Mouse (Mus musculus): ENCODE data around the gene Trank1. TPM values are rescaled to one million over a fixed set of nuclear protein-coding genes. Genes with fewer than 3 reads are reported as not detected.

Trank1 gene
- polyA plus RNA-seq, 1 experiment from 2014 or later, result 20.7 TPM

DNA sequence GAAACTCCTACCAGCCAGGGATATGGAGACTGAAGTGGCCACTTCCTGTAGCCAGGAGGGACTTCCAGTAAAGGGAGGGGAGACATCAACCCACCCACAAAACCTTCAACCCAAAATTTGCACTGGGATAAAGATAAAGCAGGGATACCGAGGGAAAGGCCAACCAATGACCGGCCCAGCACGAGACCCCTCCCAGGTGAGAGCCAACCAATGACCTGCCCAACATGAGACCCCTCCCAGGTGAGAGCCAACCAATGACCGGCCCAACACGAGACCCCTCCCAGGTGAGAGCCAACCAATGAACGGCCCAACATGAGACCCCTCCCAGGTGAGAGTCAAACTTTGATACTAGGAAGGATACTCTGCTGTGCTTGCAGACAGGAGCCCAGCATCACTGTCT lies 16.6 kb upstream of the Trank1 start:
- no peak overlapping the region for H3K4me3 ChIP-seq (ENCODE audit: low read depth, low read length)
- no peaks in the 10 kb centered on the region for H3K36me3 ChIP-seq (ENCODE audit: control insufficient read depth, insufficient read depth, low read length)
- no peak overlapping the region for H3K9ac ChIP-seq (ENCODE audit: low read depth, low read length)
- H3K27ac ChIP-seq (ENCODE audit: low read length), result no peak overlapping the region
- no peak for ATAC-seq
- no peaks in the 10 kb centered on the region for H3K9me3 ChIP-seq (replicated peaks; ENCODE audit: control insufficient read depth, low read length, poor library complexity, severe bottlenecking)
- H3K4me1 ChIP-seq (ENCODE audit: control insufficient read depth, insufficient read depth, low read length), result peaks cover 7% of the 10 kb centered on the region
- no peak overlapping the region for H3K4me2 ChIP-seq (ENCODE audit: low read length)
- H3K27me3 ChIP-seq (ENCODE audit: control insufficient read depth, insufficient read depth, low read depth, low read length), result no peaks in the 10 kb centered on the region
- WGBS, result 94% methylated on average over 6 of the region's 6 CpGs

GRCm38 (mm10) chr9:111295323-111295722 lies 16.2 kb upstream of the Trank1 start:
- H3K27me3 ChIP-seq (ENCODE audit: control insufficient read depth, insufficient read depth, low read depth, low read length), result no peaks in the 10 kb centered on the region
- no peak overlapping the region for H3K4me3 ChIP-seq (ENCODE audit: low read depth, low read length)
- no peak for ATAC-seq
- peaks cover 3% of the 10 kb centered on the region; the same call in 1 of the 2 replicates for H3K4me1 ChIP-seq (ENCODE audit: control insufficient read depth, insufficient read depth, low read length)
- no peak overlapping the region for H3K4me2 ChIP-seq (ENCODE audit: low read length)
- H3K9ac ChIP-seq (ENCODE audit: low read depth, low read length), result no peak overlapping the region
- no peaks in the 10 kb centered on the region for H3K9me3 ChIP-seq (replicated peaks; ENCODE audit: control insufficient read depth, low read length, poor library complexity, severe bottlenecking)
- no peak overlapping the region for H3K27ac ChIP-seq (ENCODE audit: low read length)
- 75% methylated on average over 2 of the region's 2 CpGs for WGBS
- no peaks in the 10 kb centered on the region for H3K36me3 ChIP-seq (ENCODE audit: control insufficient read depth, insufficient read depth, low read length)

DNA sequence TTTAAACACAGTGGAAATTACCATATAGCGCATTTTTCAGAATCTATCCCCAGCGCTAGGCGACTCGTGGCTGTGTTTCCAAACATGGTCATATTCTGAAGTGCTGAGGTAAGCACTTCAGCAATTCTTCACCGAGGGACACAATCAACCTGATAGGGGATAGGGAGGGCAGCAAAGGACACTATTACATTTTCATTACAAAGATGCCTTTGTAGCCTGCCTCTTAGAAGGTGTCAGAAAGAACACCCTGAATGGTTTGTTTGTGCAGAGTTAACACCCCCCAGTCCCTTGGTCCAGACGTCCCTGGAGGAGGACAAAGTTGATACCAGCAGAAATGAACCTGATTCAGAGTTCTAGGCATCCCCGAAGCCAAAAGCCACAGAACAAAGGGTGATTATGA lies 15.1 kb upstream of the Trank1 start:
- ATAC-seq, result no peak
- Histone ChIP-seq H3K9me3 (replicated peaks; ENCODE audit: control insufficient read depth, low read length, poor library complexity, severe bottlenecking) (no peaks in the 10 kb centered on the region), H3K9ac (ENCODE audit: low read depth, low read length) (no peak overlapping the region), H3K27me3 (ENCODE audit: control insufficient read depth, insufficient read depth, low read depth, low read length) (no peaks in the 10 kb centered on the region), H3K27ac (ENCODE audit: low read length) (no peak overlapping the region), H3K36me3 (ENCODE audit: control insufficient read depth, insufficient read depth, low read length) (no peaks in the 10 kb centered on the region), H3K4me3 (ENCODE audit: low read depth, low read length) (no peak overlapping the region), H3K4me2 (ENCODE audit: low read length) (no peak overlapping the region), H3K4me1 (ENCODE audit: control insufficient read depth, insufficient read depth, low read length) (no peaks in the 10 kb centered on the region)
- WGBS, result 74% methylated on average over 7 of the region's 7 CpGs

DNA sequence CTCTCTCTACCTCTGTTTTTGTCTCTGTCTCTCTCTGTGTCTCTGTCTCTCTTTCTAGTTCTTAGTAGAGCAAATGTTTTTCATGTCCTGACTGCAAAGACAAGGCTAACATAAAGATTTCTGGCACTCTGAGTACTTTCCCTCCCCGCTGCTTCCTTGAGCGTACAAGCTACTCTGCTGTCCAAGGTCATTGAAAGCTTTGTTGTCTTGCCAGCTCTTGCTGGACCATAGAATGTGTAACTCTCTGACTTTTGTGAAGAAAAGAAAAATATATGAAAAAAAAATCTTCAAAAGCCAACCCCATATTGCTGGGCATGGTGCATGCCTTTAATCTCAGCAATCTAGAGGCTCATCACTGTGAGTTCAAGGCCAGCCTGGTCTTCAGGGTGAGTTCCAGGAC lies 12.9 kb upstream of the Trank1 start:
- Histone ChIP-seq H3K9ac (ENCODE audit: low read depth, low read length) (no peak overlapping the region), H3K27me3 (ENCODE audit: control insufficient read depth, insufficient read depth, low read depth, low read length) (no peaks in the 10 kb centered on the region), H3K36me3 (ENCODE audit: control insufficient read depth, insufficient read depth, low read length) (no peaks in the 10 kb centered on the region), H3K4me3 (ENCODE audit: low read depth, low read length) (no peak overlapping the region), H3K4me2 (ENCODE audit: low read length) (no peak overlapping the region), H3K9me3 (replicated peaks; ENCODE audit: control insufficient read depth, low read length, poor library complexity, severe bottlenecking) (no peaks in the 10 kb centered on the region), H3K4me1 (ENCODE audit: control insufficient read depth, insufficient read depth, low read length) (no peaks in the 10 kb centered on the region), H3K27ac (ENCODE audit: low read length) (no peak overlapping the region)
- WGBS, result 71% methylated on average over 2 of the region's 2 CpGs
- no peak for ATAC-seq

DNA sequence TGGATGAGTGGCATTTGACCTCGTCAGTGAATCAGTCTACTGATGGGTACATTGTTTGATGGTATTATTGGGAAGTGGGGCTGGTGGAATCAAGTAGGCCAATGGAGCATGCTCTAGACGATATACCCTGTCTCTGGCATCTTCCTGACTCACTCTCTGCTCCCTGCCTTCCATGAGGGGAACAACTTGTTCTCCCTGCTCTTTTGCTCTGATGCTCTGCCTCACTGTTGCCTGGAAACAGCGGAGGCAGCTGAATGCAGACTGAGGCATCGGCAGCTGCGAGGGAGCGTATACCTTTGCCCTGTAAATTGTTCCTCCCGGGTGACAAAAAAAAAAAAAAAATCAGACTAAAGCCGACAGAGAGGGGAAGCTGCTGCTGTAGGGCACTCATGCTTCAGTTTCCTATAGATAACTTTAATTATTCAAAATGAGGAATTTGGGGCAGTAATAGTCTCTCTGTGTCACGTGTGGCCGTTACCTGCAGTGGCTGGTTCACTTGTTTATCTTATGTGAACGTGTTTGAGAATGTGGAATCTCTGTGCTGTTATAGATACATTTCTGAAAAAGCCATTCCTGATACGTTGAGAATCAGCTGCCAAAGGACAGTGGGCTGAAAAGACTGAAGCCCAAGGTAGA lies 9.2 kb upstream of the Trank1 start:
- H3K27ac ChIP-seq (ENCODE audit: low read length), result no peak overlapping the region; the same call in 1 of the 2 replicates
- WGBS, result 41% methylated on average over 12 of the region's 12 CpGs
- no peak for ATAC-seq
- H3K9ac ChIP-seq (ENCODE audit: low read depth, low read length), result no peak overlapping the region
- no peaks in the 10 kb centered on the region for H3K27me3 ChIP-seq (ENCODE audit: control insufficient read depth, insufficient read depth, low read depth, low read length)
- no peaks in the 10 kb centered on the region for H3K9me3 ChIP-seq (replicated peaks; ENCODE audit: control insufficient read depth, low read length, poor library complexity, severe bottlenecking)
- H3K4me3 ChIP-seq (ENCODE audit: low read depth, low read length), result no peak overlapping the region
- H3K36me3 ChIP-seq (ENCODE audit: control insufficient read depth, insufficient read depth, low read length), result no peaks in the 10 kb centered on the region
- H3K4me2 ChIP-seq (ENCODE audit: low read length), result no peak overlapping the region
- H3K4me1 ChIP-seq (ENCODE audit: control insufficient read depth, insufficient read depth, low read length), result no peaks in the 10 kb centered on the region

DNA sequence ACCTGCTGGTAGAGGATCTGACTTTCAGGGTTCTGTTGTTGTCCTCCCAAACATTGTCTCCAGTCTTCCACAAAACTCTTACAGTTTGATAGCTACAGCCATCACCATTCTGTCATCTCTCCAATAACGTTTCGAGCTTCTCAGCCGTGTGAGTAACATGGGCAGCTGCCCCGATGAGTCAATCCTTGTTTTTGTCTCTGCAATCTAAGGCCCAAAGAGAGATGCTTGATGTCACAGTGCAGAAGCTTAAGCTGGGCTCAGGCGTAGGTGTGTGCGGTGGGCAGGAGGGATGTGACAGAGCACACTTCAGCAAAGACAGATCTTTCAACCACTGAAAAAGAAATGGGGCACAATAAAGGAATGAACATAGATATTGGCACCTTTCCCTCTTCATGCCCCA lies 7.5 kb upstream of the Trank1 start:
- no peak for ATAC-seq
- Histone ChIP-seq H3K9ac (ENCODE audit: low read depth, low read length) (no peak overlapping the region), H3K4me2 (ENCODE audit: low read length) (no peak overlapping the region), H3K4me3 (ENCODE audit: low read depth, low read length) (no peak overlapping the region), H3K9me3 (replicated peaks; ENCODE audit: control insufficient read depth, low read length, poor library complexity, severe bottlenecking) (no peaks in the 10 kb centered on the region), H3K4me1 (ENCODE audit: control insufficient read depth, insufficient read depth, low read length) (no peaks in the 10 kb centered on the region), H3K27ac (ENCODE audit: low read length) (no peak overlapping the region), H3K27me3 (ENCODE audit: control insufficient read depth, insufficient read depth, low read depth, low read length) (no peaks in the 10 kb centered on the region), H3K36me3 (ENCODE audit: control insufficient read depth, insufficient read depth, low read length) (no peaks in the 10 kb centered on the region)
- WGBS, result 93% methylated on average over 6 of the region's 6 CpGs

DNA sequence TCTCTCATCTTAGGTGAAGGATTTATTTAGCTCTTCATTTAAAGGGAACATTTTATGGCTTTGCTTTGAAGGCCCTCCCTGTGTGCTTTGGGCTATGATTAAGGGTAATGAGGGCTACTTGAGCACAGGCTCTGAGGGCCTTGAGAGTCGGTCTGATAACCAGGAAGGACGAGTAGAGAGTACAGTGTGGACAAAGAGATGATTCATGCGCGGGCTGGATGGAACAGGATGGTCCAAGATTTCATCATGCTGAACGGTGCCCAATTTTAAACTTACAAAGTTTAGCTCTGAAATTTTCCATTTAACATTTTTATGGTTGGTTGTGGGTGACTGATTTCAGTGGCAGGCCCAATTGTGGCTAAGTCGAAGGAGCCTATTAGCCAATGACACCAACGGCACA lies 5.4 kb upstream of the Trank1 start:
- peaks cover 11% of the 10 kb centered on the region for H3K27me3 ChIP-seq (ENCODE audit: control insufficient read depth, insufficient read depth, low read depth, low read length)
- ATAC-seq, result no peak
- no peaks in the 10 kb centered on the region for H3K36me3 ChIP-seq (ENCODE audit: control insufficient read depth, insufficient read depth, low read length)
- no peak overlapping the region for H3K9ac ChIP-seq (ENCODE audit: low read depth, low read length)
- no peak overlapping the region for H3K4me2 ChIP-seq (ENCODE audit: low read length)
- no peaks in the 10 kb centered on the region for H3K9me3 ChIP-seq (replicated peaks; ENCODE audit: control insufficient read depth, low read length, poor library complexity, severe bottlenecking)
- no peaks in the 10 kb centered on the region for H3K4me1 ChIP-seq (ENCODE audit: control insufficient read depth, insufficient read depth, low read length)
- no peak overlapping the region for H3K4me3 ChIP-seq (ENCODE audit: low read depth, low read length)
- H3K27ac ChIP-seq (ENCODE audit: low read length), result no peak overlapping the region
- 87% methylated on average over 7 of the region's 7 CpGs for WGBS

GRCm38 (mm10) chr9:111311843-111312441 lies 403 bp downstream of the Trank1 start:
- Histone ChIP-seq H3K9me3 (replicated peaks; ENCODE audit: control insufficient read depth, low read length, poor library complexity, severe bottlenecking) (no peaks in the 10 kb centered on the region; the same call in 1 of the 2 replicates), H3K36me3 (ENCODE audit: control insufficient read depth, insufficient read depth, low read length) (0 out of 2 replicates have a peak, but pooled peaks cover 3% of the 10 kb centered on the region), H3K9ac (ENCODE audit: low read depth, low read length) (peak overlapping the region; percentile 75), H3K4me3 (ENCODE audit: low read depth, low read length) (peak overlapping the region; percentile 62), H3K4me2 (ENCODE audit: low read length) (peak overlapping the region; percentile 84), H3K4me1 (ENCODE audit: control insufficient read depth, insufficient read depth, low read length) (peaks cover 2% of the 10 kb centered on the region), H3K27ac (ENCODE audit: low read length) (peak overlapping the region; percentile 53; the same call in 1 of the 2 replicates), H3K27me3 (ENCODE audit: control insufficient read depth, insufficient read depth, low read depth, low read length) (peaks cover 30% of the 10 kb centered on the region)
- peak; percentile 61 for ATAC-seq
- WGBS, result 3% methylated on average over 74 of the region's 98 CpGs

GRCm38 (mm10) chr9:111312442-111313141 lies 1.1 kb downstream of the Trank1 start:
- Histone ChIP-seq H3K27me3 (ENCODE audit: control insufficient read depth, insufficient read depth, low read depth, low read length) (peaks cover 30% of the 10 kb centered on the region), H3K27ac (ENCODE audit: low read length) (peak overlapping the region; percentile 53; the same call in 1 of the 2 replicates), H3K4me1 (ENCODE audit: control insufficient read depth, insufficient read depth, low read length) (peaks cover 2% of the 10 kb centered on the region), H3K9ac (ENCODE audit: low read depth, low read length) (peak overlapping the region; percentile 75), H3K9me3 (replicated peaks; ENCODE audit: control insufficient read depth, low read length, poor library complexity, severe bottlenecking) (no peaks in the 10 kb centered on the region; the same call in 1 of the 2 replicates), H3K4me3 (ENCODE audit: low read depth, low read length) (peak overlapping the region; percentile 62), H3K36me3 (ENCODE audit: control insufficient read depth, insufficient read depth, low read length) (0 out of 2 replicates have a peak, but pooled peaks cover 3% of the 10 kb centered on the region), H3K4me2 (ENCODE audit: low read length) (peak overlapping the region; percentile 84)
- ATAC-seq, result peak; percentile 74
- WGBS, result under 1% methylated on average over 32 of the region's 59 CpGs
